Mouse (Mus musculus) spleen, postnatal 4 days (tissue): Measurements from ENCODE around the gene Usp32.

ENCODE experiments used
- DNase-seq, 2 experiments: peaks; one replicate each; pipeline ENCODE4 v3.0.0; 2022; ENCODE audit warnings: low spot score in 2 of 2

Usp32 gene

GRCm38 (mm10) chr11:84979351-84979750 is 160.6 kb downstream of the Usp32 start:
- DNase-seq: peak in 1 of 2 experiments; percentile 53

- peak; percentile 36 to 65 for DNase-seq
Observed at GRCm38 (mm10) chr11:84978113-84978512, 161.8 kb downstream of the Usp32 start.

- no peak for DNase-seq
Observed at GRCm38 (mm10) chr11:84977385-84977952, 162.5 kb downstream of the Usp32 start.

GRCm38 (mm10) chr11:84976706-84977105 is 163.3 kb downstream of the Usp32 start:
- DNase-seq: no peak

GRCm38 (mm10) chr11:84974582-84974981 is 165.4 kb downstream of the Usp32 start:
- DNase-seq: no peak

- peak in 1 of 2 experiments; percentile 53 for DNase-seq
Observed at GRCm38 (mm10) chr11:84973661-84974060, 166.3 kb downstream of the Usp32 start.

- peak in 1 of 2 experiments; percentile 13 for DNase-seq
Observed at GRCm38 (mm10) chr11:84972067-84972466, 167.9 kb downstream of the Usp32 start.

- no peak for DNase-seq
Observed at GRCm38 (mm10) chr11:84968775-84969174, 171.2 kb downstream of the Usp32 start.

- no peak for DNase-seq
Observed at GRCm38 (mm10) chr11:84968309-84968708, 171.7 kb downstream of the Usp32 start.

GRCm38 (mm10) chr11:84967113-84967512 is 172.8 kb downstream of the Usp32 start:
- no peak for DNase-seq

- no peak for DNase-seq
Observed at GRCm38 (mm10) chr11:84966696-84967095, 173.3 kb downstream of the Usp32 start.

- no peak for DNase-seq
Observed at GRCm38 (mm10) chr11:84963556-84963955, 176.4 kb downstream of the Usp32 start.

GRCm38 (mm10) chr11:84962536-84962935 is 177.4 kb downstream of the Usp32 start:
- DNase-seq: no peak

- no peak for DNase-seq
Observed at GRCm38 (mm10) chr11:84961571-84961970, 178.4 kb downstream of the Usp32 start.

GRCm38 (mm10) chr11:84960780-84961179 is 179.2 kb downstream of the Usp32 start:
- no peak for DNase-seq

GRCm38 (mm10) chr11:84960291-84960690 is 179.7 kb downstream of the Usp32 start:
- no peak for DNase-seq

GRCm38 (mm10) chr11:84959701-84960181 is 180.2 kb downstream of the Usp32 start:
- no peak for DNase-seq

- DNase-seq: no peak
Observed at GRCm38 (mm10) chr11:84959181-84959580, 180.8 kb downstream of the Usp32 start.

GRCm38 (mm10) chr11:84958271-84958630 is 181.7 kb downstream of the Usp32 start:
- DNase-seq: no peak

- no peak for DNase-seq
Observed at GRCm38 (mm10) chr11:84957591-84958270, 182.2 kb downstream of the Usp32 start, which contains the start of gene Car4. Car4 (plus strand) TSS chr11:84957786.

GRCm38 (mm10) chr11:84957171-84957570 is 182.8 kb downstream of the Usp32 start:
- DNase-seq: no peak

- DNase-seq: no peak
Observed at GRCm38 (mm10) chr11:84956400-84956799, 183.6 kb downstream of the Usp32 start.

- no peak for DNase-seq
Observed at GRCm38 (mm10) chr11:84952611-84953010, 187.3 kb downstream of the Usp32 start.
